Mouse (Mus musculus): Measurements from ENCODE around the gene Gm13276.
"Not testable (repeated sequence)": the region's sequence is repeated elsewhere in the genome, so short reads cannot be mapped to it uniquely, and the experiment has no call there.

The Gm13276 gene

GRCm38 (mm10) chr4:88781831-88782230, 3.7 kb upstream of the Gm13276 start, which contains the start of gene Ifnz:
TSS of gene Ifnz (plus strand) at chr4:88782131.
- DNase-seq (ENCODE audit: low read depth in 2 of 2, low spot score in 2 of 2), result not testable (repeated sequence)

GRCm38 (mm10) chr4:88782335-88782734, 3.2 kb upstream of the Gm13276 start:
- not testable (repeated sequence) for DNase-seq (ENCODE audit: low read depth in 2 of 2, low spot score in 2 of 2)

GRCm38 (mm10) chr4:88788402-88788801, 2.9 kb downstream of the Gm13276 start, which contains the start of gene Gm13277:
TSS of gene Gm13277 (plus strand) at chr4:88788632.
- peak; percentile 54 to 61 for DNase-seq (ENCODE audit: low read depth in 2 of 2, low spot score in 2 of 2)

- DNase-seq (ENCODE audit: low read depth in 2 of 2, low spot score in 2 of 2), result not testable (repeated sequence)
These were observed 5.7 kb downstream of the Gm13276 start, which contains the start of gene Gm13278 for GRCm38 (mm10) chr4:88791250-88791649. TSS of gene Gm13278 (plus strand) at chr4:88791550.

- peak; percentile 79 to 86 for DNase-seq (ENCODE audit: low read depth in 2 of 2, low spot score in 2 of 2)
These were observed 8.6 kb downstream of the Gm13276 start, which contains the start of gene Gm13275 for GRCm38 (mm10) chr4:88793936-88794675. TSS of gene Gm13275 (plus strand) at chr4:88794487.

GRCm38 (mm10) chr4:88797097-88797496, 11.6 kb downstream of the Gm13276 start, which contains the start of gene Gm13279:
TSS of gene Gm13279 (plus strand) at chr4:88797397.
- not testable (repeated sequence) for DNase-seq (ENCODE audit: low read depth in 2 of 2, low spot score in 2 of 2)

GRCm38 (mm10) chr4:88799365-88799764, 13.9 kb downstream of the Gm13276 start, which contains the start of gene Gm13285:
TSS of gene Gm13285 (plus strand) at chr4:88799665.
- not testable (repeated sequence) for DNase-seq (ENCODE audit: low read depth in 2 of 2, low spot score in 2 of 2)

GRCm38 (mm10) chr4:88802954-88803353, 17.4 kb downstream of the Gm13276 start, which contains the start of gene Gm13287:
TSS of gene Gm13287 (plus strand) at chr4:88803254.
- DNase-seq (ENCODE audit: low read depth in 2 of 2, low spot score in 2 of 2), result not testable (repeated sequence)

GRCm38 (mm10) chr4:88805231-88805630, 19.7 kb downstream of the Gm13276 start, which contains the start of gene Gm13288:
TSS of gene Gm13288 (plus strand) at chr4:88805531.
- not testable (repeated sequence) for DNase-seq (ENCODE audit: low read depth in 2 of 2, low spot score in 2 of 2)

- DNase-seq (ENCODE audit: low read depth in 2 of 2, low spot score in 2 of 2), result peak in 1 of 2 experiments; percentile 8
These were observed 20.3 kb downstream of the Gm13276 start for GRCm38 (mm10) chr4:88805761-88806160.

- no peak for DNase-seq (ENCODE audit: low read depth in 2 of 2, low spot score in 2 of 2)
These were observed 30.4 kb downstream of the Gm13276 start, which contains the start of gene Ifna7 for GRCm38 (mm10) chr4:88815928-88816327. TSS of gene Ifna7 (plus strand) at chr4:88816228.

- no peak for DNase-seq (ENCODE audit: low read depth in 2 of 2, low spot score in 2 of 2)
These were observed 34.1 kb downstream of the Gm13276 start, which contains the start of gene Ifna11 for GRCm38 (mm10) chr4:88819659-88820058. TSS of gene Ifna11 (plus strand) at chr4:88819959.

GRCm38 (mm10) chr4:88822995-88823394, 37.5 kb downstream of the Gm13276 start:
- peak in 1 of 2 experiments; percentile 25 for DNase-seq (ENCODE audit: low read depth in 2 of 2, low spot score in 2 of 2)

GRCm38 (mm10) chr4:88827116-88827515, 41.6 kb downstream of the Gm13276 start, which contains the start of gene Ifna6:
TSS of gene Ifna6 (plus strand) at chr4:88827416.
- not testable (repeated sequence) for DNase-seq (ENCODE audit: low read depth in 2 of 2, low spot score in 2 of 2)

GRCm38 (mm10) chr4:88830523-88830922, 45.0 kb downstream of the Gm13276 start:
- peak in 1 of 2 experiments; percentile 37 for DNase-seq (ENCODE audit: low read depth in 2 of 2, low spot score in 2 of 2)

GRCm38 (mm10) chr4:88835225-88835624, 49.7 kb downstream of the Gm13276 start, which contains the start of gene Ifna5:
TSS of gene Ifna5 (plus strand) at chr4:88835525.
- DNase-seq (ENCODE audit: low read depth in 2 of 2, low spot score in 2 of 2), result not testable (repeated sequence)

Data from CD8-positive naive resting alpha-beta T cell, adult 2 months (primary cell).